Mouse (Mus musculus): ENCODE measurements around the gene Tmem242. TPM values are rescaled to one million over a fixed set of nuclear protein-coding genes. Genes with fewer than 3 reads are reported as not detected.
"Not testable (repeated sequence)": the region's sequence is repeated elsewhere in the genome, so short reads cannot be mapped to it uniquely, and the experiment has no call there.

Tmem242 gene
- polyA plus RNA-seq, 1 experiment from 2014 or later, result 90.7 TPM

DNA sequence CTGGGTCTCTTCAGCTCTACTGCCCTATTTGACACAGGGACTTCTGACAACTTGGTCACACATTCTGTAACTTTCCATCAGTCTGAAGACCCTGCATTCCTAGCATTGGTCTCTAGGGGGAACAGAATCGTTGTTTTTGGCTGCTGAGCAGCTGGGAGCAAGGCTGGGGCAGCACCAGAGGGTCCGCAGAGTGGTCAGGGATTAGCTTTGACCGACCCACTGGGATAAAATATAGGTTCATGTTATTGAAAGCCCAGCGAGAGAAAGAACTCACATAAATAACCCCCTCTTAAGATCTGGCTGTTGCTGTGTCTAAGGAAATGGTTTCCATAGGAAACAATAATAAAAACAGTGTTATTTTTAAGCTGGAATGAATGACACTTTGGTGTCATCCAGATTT lies 27.1 kb upstream of the Tmem242 start:
- ATAC-seq, result no peak
- Histone ChIP-seq H3K27me3 (replicated peaks; ENCODE audit: control insufficient read depth, insufficient read depth, low read length) (no peaks in the 10 kb centered on the region), H3K4me3 (ENCODE audit: low read depth, low read length) (no peak overlapping the region), H3K4me2 (replicated peaks; ENCODE audit: low read depth) (no peak overlapping the region), H3K36me3 (ENCODE audit: control insufficient read depth, insufficient read depth) (no peaks in the 10 kb centered on the region), H3K9ac (ENCODE audit: low read depth, low read length) (no peak overlapping the region), H3K27ac (ENCODE audit: low read depth, low read length) (no peak overlapping the region), H3K9me3 (ENCODE audit: control insufficient read depth) (no peaks in the 10 kb centered on the region), H3K4me1 (replicated peaks; ENCODE audit: control insufficient read depth, insufficient read depth, low read length) (no peaks in the 10 kb centered on the region)
- 47% methylated on average over 4 of the region's 4 CpGs for WGBS
- peak; percentile 22; the same call in 1 of the 2 replicates for TF ChIP-seq CTCF (IDR thresholded peaks at IDR 0.05; ENCODE audit: low read depth)

DNA sequence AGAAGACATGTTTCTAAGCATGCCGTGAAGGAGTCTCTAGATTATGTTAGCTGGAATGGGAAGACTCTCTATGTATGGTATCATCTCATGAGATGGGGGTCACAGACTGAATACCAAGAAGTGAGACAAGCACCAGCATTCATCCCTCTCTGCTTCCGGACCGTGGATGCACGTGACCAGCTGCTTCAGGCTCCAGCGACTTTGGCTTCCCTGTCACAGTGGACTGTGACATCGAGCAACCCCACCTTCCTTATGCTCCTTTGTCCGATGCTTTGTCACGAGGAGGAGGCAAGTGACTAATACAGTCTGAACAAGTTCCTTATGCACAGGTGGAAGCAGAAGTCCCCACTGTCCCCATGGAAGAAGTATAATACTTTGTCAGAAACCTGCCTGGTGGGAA lies 26.7 kb upstream of the Tmem242 start:
- H3K9ac ChIP-seq (ENCODE audit: low read depth, low read length), result no peak overlapping the region
- TF ChIP-seq CTCF (IDR thresholded peaks at IDR 0.05; ENCODE audit: low read depth), result no peak
- no peaks in the 10 kb centered on the region for H3K27me3 ChIP-seq (replicated peaks; ENCODE audit: control insufficient read depth, insufficient read depth, low read length)
- H3K4me3 ChIP-seq (ENCODE audit: low read depth, low read length), result no peak overlapping the region
- H3K4me1 ChIP-seq (replicated peaks; ENCODE audit: control insufficient read depth, insufficient read depth, low read length), result no peaks in the 10 kb centered on the region
- WGBS, result 83% methylated on average over 8 of the region's 8 CpGs
- no peaks in the 10 kb centered on the region for H3K36me3 ChIP-seq (ENCODE audit: control insufficient read depth, insufficient read depth)
- H3K4me2 ChIP-seq (replicated peaks; ENCODE audit: low read depth), result no peak overlapping the region
- H3K27ac ChIP-seq (ENCODE audit: low read depth, low read length), result no peak overlapping the region
- H3K9me3 ChIP-seq (ENCODE audit: control insufficient read depth), result no peaks in the 10 kb centered on the region
- ATAC-seq, result no peak

- no peak overlapping the region for H3K4me3 ChIP-seq (ENCODE audit: low read depth, low read length)
- no peak overlapping the region for H3K4me2 ChIP-seq (replicated peaks; ENCODE audit: low read depth)
- no peak overlapping the region for H3K9ac ChIP-seq (ENCODE audit: low read depth, low read length)
- no peaks in the 10 kb centered on the region for H3K4me1 ChIP-seq (replicated peaks; ENCODE audit: control insufficient read depth, insufficient read depth, low read length)
- no peaks in the 10 kb centered on the region for H3K9me3 ChIP-seq (ENCODE audit: control insufficient read depth)
- no peaks in the 10 kb centered on the region for H3K27me3 ChIP-seq (replicated peaks; ENCODE audit: control insufficient read depth, insufficient read depth, low read length)
- no peak for TF ChIP-seq CTCF (IDR thresholded peaks at IDR 0.05; ENCODE audit: low read depth)
- 82% methylated on average over 2 of the region's 2 CpGs for WGBS
- no peaks in the 10 kb centered on the region for H3K36me3 ChIP-seq (ENCODE audit: control insufficient read depth, insufficient read depth)
- H3K27ac ChIP-seq (ENCODE audit: low read depth, low read length), result no peak overlapping the region
- no peak for ATAC-seq
Observed at GRCm38 (mm10) chr17:5463912-5464311, 23.9 kb upstream of the Tmem242 start.

DNA sequence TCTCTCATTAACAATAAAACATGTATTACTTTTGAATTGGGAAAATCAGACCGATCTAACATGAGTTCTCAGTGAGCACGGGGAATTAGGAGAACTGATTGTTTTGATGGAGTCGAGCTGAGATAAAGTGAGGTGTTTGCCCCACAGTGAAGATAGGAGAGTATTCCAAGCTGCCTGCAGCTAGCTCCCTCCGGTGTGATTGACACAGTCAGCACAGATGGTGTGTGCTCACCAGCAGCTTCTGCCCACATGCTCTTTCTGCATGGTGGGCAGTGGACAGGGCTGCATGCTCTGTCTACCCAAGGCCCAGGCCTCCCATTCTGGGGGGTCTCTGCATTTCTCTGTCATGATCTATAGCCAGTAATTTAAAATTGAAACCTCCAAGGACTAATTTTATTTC lies 13.6 kb upstream of the Tmem242 start:
- ATAC-seq, result no peak
- no peaks in the 10 kb centered on the region for H3K4me1 ChIP-seq (replicated peaks; ENCODE audit: control insufficient read depth, insufficient read depth, low read length)
- TF ChIP-seq CTCF (IDR thresholded peaks at IDR 0.05; ENCODE audit: low read depth), result no peak
- H3K27me3 ChIP-seq (replicated peaks; ENCODE audit: control insufficient read depth, insufficient read depth, low read length), result no peaks in the 10 kb centered on the region
- H3K4me3 ChIP-seq (ENCODE audit: low read depth, low read length), result no peak overlapping the region
- no peaks in the 10 kb centered on the region for H3K36me3 ChIP-seq (ENCODE audit: control insufficient read depth, insufficient read depth)
- H3K27ac ChIP-seq (ENCODE audit: low read depth, low read length), result no peak overlapping the region
- H3K9me3 ChIP-seq (ENCODE audit: control insufficient read depth), result no peaks in the 10 kb centered on the region
- no peak overlapping the region for H3K9ac ChIP-seq (ENCODE audit: low read depth, low read length)
- H3K4me2 ChIP-seq (replicated peaks; ENCODE audit: low read depth), result no peak overlapping the region
- WGBS, result 61% methylated on average over 4 of the region's 4 CpGs

DNA sequence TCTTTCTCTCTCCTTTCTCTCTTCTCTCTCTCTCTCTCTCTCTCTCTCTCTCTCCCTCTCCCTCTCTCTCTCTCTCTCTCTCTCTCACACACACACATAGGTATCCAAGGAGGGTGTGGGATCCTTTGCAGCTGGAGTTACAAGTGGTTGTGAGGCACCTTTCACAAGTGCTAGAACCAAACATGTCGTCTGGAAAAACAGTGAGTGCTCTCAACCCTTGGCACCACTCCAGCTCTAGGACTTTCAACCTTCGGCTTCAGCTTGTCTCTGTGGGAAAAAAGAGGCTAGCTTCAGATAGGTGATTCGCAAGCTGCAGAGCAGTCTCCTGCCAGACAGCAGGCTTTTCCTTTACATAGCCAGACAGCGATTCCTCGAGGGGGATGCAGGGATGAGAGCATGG lies 3.7 kb upstream of the Tmem242 start:
- Histone ChIP-seq H3K9ac (ENCODE audit: low read depth, low read length) (no peak overlapping the region), H3K4me3 (ENCODE audit: low read depth, low read length) (no peak overlapping the region), H3K9me3 (ENCODE audit: control insufficient read depth) (no peaks in the 10 kb centered on the region), H3K27me3 (replicated peaks; ENCODE audit: control insufficient read depth, insufficient read depth, low read length) (no peaks in the 10 kb centered on the region), H3K4me2 (replicated peaks; ENCODE audit: low read depth) (no peak overlapping the region), H3K4me1 (replicated peaks; ENCODE audit: control insufficient read depth, insufficient read depth, low read length) (no peaks in the 10 kb centered on the region), H3K36me3 (ENCODE audit: control insufficient read depth, insufficient read depth) (no peaks in the 10 kb centered on the region), H3K27ac (ENCODE audit: low read depth, low read length) (no peak overlapping the region)
- ATAC-seq, result no peak
- 39% methylated on average over 5 of the region's 5 CpGs for WGBS
- TF ChIP-seq CTCF (IDR thresholded peaks at IDR 0.05; ENCODE audit: low read depth), result no peak

DNA sequence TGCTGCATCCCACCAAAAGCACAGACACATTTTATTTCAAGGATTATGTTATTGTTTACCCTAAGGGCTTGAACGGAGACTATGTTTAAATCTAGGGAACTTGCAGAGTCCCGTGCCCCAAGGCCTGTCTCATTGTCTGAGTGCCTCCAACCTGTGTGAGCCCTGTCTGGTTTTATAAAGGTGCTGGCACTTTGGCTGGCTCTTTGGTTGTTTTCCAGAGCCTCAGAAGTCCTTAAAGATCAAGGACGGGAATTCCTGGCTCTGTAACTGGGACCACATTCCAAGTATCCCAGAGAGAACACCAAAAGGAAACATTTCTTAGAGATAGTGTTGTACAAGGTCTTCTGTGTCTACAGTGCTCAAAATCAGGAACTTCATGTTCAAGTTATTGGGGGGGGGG lies 3.2 kb upstream of the Tmem242 start:
- Histone ChIP-seq H3K27ac (ENCODE audit: low read depth, low read length) (no peak overlapping the region), H3K4me3 (ENCODE audit: low read depth, low read length) (no peak overlapping the region), H3K9me3 (ENCODE audit: control insufficient read depth) (no peaks in the 10 kb centered on the region), H3K4me2 (replicated peaks; ENCODE audit: low read depth) (no peak overlapping the region), H3K9ac (ENCODE audit: low read depth, low read length) (no peak overlapping the region), H3K4me1 (replicated peaks; ENCODE audit: control insufficient read depth, insufficient read depth, low read length) (no peaks in the 10 kb centered on the region), H3K36me3 (ENCODE audit: control insufficient read depth, insufficient read depth) (no peaks in the 10 kb centered on the region), H3K27me3 (replicated peaks; ENCODE audit: control insufficient read depth, insufficient read depth, low read length) (no peaks in the 10 kb centered on the region)
- no peak for ATAC-seq
- no peak for TF ChIP-seq CTCF (IDR thresholded peaks at IDR 0.05; ENCODE audit: low read depth)
- 50% methylated on average over 3 of the region's 3 CpGs for WGBS

- H3K4me2 ChIP-seq (replicated peaks; ENCODE audit: low read depth); H3K27me3 ChIP-seq (replicated peaks; ENCODE audit: control insufficient read depth, insufficient read depth, low read length); H3K9me3 ChIP-seq (ENCODE audit: control insufficient read depth); H3K36me3 ChIP-seq (ENCODE audit: control insufficient read depth, insufficient read depth); H3K9ac ChIP-seq (ENCODE audit: low read depth, low read length); ATAC-seq; H3K27ac ChIP-seq (ENCODE audit: low read depth, low read length); H3K4me3 ChIP-seq (ENCODE audit: low read depth, low read length); H3K4me1 ChIP-seq (replicated peaks; ENCODE audit: control insufficient read depth, insufficient read depth, low read length): not testable (repeated sequence)
- 81% methylated on average over 5 of the region's 5 CpGs for WGBS
Observed at GRCm38 (mm10) chr17:5442403-5442802, 2.3 kb upstream of the Tmem242 start.
